Mouse (Mus musculus): ENCODE results near the gene Masp2. TPM values are rescaled to one million over a fixed set of nuclear protein-coding genes. Genes with fewer than 3 reads are reported as not detected.

Gene Masp2
- polyA plus RNA-seq, 1 experiment: not detected

DNA sequence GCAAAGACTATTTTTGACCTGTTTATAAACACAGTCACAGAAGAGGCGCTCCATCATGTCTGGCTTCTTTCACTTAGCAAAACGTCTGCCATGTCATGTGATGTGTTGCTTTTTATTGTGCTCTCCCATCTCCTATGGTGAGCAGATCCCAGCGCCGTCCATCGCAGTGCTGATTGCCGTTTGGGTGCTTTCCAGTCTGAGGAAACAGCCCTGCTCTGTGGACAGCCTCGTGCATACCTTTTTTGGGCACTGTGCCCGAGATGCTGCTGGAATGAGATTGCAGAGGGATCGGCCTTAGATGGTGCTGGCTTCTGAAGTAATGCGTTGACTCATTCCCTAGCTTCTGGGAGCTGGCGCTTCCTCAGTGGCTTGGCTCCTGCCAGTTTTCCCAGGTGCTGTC is 44.3 kb downstream of the Masp2 start:
- no peak for TF ChIP-seq CTCF (IDR thresholded peaks at IDR 0.05; ENCODE audit: low read depth, low read length)
- TF ChIP-seq POLR2A (IDR thresholded peaks at IDR 0.05; ENCODE audit: borderline replicate concordance, low read depth, low read length): no peak
- no peak overlapping the region for H3K27ac ChIP-seq (ENCODE audit: insufficient read depth, low read depth, low read length)
- peaks cover 4% of the 10 kb centered on the region; the same call in 1 of the 2 replicates for H3K4me1 ChIP-seq (ENCODE audit: control insufficient read depth, insufficient read depth, low read length)
- peak overlapping the region; percentile 25; the same call in 1 of the 2 replicates for H3K4me3 ChIP-seq (ENCODE audit: insufficient read depth, low read length)

- H3K4me3 ChIP-seq (ENCODE audit: insufficient read depth, low read length): no peak overlapping the region
- H3K4me1 ChIP-seq (ENCODE audit: control insufficient read depth, insufficient read depth, low read length): peaks cover 4% of the 10 kb centered on the region; the same call in 1 of the 2 replicates
- no peak for TF ChIP-seq POLR2A (IDR thresholded peaks at IDR 0.05; ENCODE audit: borderline replicate concordance, low read depth, low read length)
- no peak for TF ChIP-seq CTCF (IDR thresholded peaks at IDR 0.05; ENCODE audit: low read depth, low read length)
Observed at GRCm38 (mm10) chr4:148649309-148649708, 47.0 kb downstream of the Masp2 start.

DNA sequence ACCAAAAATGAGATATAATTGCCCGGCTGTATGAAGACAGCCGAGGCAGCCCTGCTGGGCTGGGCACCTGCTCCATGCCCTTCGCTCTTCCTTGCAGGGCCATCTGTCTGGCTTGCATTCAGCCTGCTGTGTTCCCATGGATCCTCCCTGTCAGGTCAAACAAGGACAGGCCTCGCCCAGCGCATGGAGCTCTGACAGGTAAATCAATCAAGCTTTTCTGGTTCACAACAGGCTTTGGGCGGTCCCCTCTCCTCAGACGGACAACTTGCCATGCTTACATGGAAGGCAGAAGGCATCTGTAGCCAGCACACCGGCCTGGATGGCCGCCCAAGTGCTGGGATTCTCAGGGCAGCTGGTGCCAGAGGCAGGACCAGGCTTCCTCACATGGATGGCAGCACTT is 48.7 kb downstream of the Masp2 start:
- peaks cover 18% of the 10 kb centered on the region for H3K4me1 ChIP-seq (ENCODE audit: control insufficient read depth, insufficient read depth, low read length)
- no peak overlapping the region for H3K4me3 ChIP-seq (ENCODE audit: insufficient read depth, low read length)
- no peak overlapping the region for H3K27ac ChIP-seq (ENCODE audit: insufficient read depth, low read depth, low read length)
- TF ChIP-seq CTCF (IDR thresholded peaks at IDR 0.05; ENCODE audit: low read depth, low read length) (no peak), POLR2A (IDR thresholded peaks at IDR 0.05; ENCODE audit: borderline replicate concordance, low read depth, low read length) (no peak)

More at GRCm38 (mm10) chr4:148649309-148649708, 47.0 kb downstream of the Masp2 start:
- H3K27ac ChIP-seq (ENCODE audit: insufficient read depth, low read depth, low read length): no peak overlapping the region

- no peak for TF ChIP-seq POLR2A (IDR thresholded peaks at IDR 0.05; ENCODE audit: borderline replicate concordance, low read depth, low read length)
- TF ChIP-seq CTCF (IDR thresholded peaks at IDR 0.05; ENCODE audit: low read depth, low read length): peak; percentile 48
- Histone ChIP-seq H3K27ac (ENCODE audit: insufficient read depth, low read depth, low read length) (peak overlapping the region; percentile 45; the same call in 1 of the 2 replicates), H3K4me3 (ENCODE audit: insufficient read depth, low read length) (no peak overlapping the region), H3K4me1 (ENCODE audit: control insufficient read depth, insufficient read depth, low read length) (peaks cover 31% of the 10 kb centered on the region)
Observed at GRCm38 (mm10) chr4:148654701-148655398, 52.5 kb downstream of the Masp2 start.

- no peak for TF ChIP-seq CTCF (IDR thresholded peaks at IDR 0.05; ENCODE audit: low read depth, low read length)
- no peak for TF ChIP-seq POLR2A (IDR thresholded peaks at IDR 0.05; ENCODE audit: borderline replicate concordance, low read depth, low read length)
- no peak overlapping the region for H3K27ac ChIP-seq (ENCODE audit: insufficient read depth, low read depth, low read length)
- peaks cover 31% of the 10 kb centered on the region for H3K4me1 ChIP-seq (ENCODE audit: control insufficient read depth, insufficient read depth, low read length)
- no peak overlapping the region for H3K4me3 ChIP-seq (ENCODE audit: insufficient read depth, low read length)
Observed at GRCm38 (mm10) chr4:148656691-148657258, 54.4 kb downstream of the Masp2 start.

DNA sequence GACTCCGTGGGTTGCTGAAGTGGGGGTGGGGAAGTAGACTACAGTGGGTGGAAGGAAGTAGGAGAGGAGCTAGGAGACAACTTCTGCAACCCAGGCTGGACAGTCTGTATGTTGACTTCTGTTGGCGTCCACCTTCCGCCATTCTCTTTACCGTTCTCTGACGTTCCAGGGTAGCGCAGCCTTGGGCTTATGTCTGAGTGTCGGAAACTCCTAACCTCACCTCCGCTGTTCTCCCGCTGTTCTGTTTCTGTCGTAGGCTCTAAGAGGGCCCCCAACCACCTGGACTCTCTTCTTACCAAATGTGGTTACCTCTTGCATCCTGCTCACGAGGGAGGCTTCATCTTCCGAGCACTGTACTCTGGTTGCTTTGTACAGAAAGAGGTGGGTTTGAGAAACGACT is 55.4 kb downstream of the Masp2 start:
- TF ChIP-seq POLR2A (IDR thresholded peaks at IDR 0.05; ENCODE audit: borderline replicate concordance, low read depth, low read length) (no peak), CTCF (IDR thresholded peaks at IDR 0.05; ENCODE audit: low read depth, low read length) (no peak)
- H3K4me1 ChIP-seq (ENCODE audit: control insufficient read depth, insufficient read depth, low read length): peaks cover 37% of the 10 kb centered on the region
- no peak overlapping the region for H3K4me3 ChIP-seq (ENCODE audit: insufficient read depth, low read length)
- H3K27ac ChIP-seq (ENCODE audit: insufficient read depth, low read depth, low read length): no peak overlapping the region

GRCm38 (mm10) chr4:148660174-148660573 is 57.8 kb downstream of the Masp2 start:
- peaks cover 31% of the 10 kb centered on the region for H3K4me1 ChIP-seq (ENCODE audit: control insufficient read depth, insufficient read depth, low read length)
- H3K27ac ChIP-seq (ENCODE audit: insufficient read depth, low read depth, low read length): no peak overlapping the region
- no peak overlapping the region for H3K4me3 ChIP-seq (ENCODE audit: insufficient read depth, low read length)
- no peak for TF ChIP-seq CTCF (IDR thresholded peaks at IDR 0.05; ENCODE audit: low read depth, low read length)
- TF ChIP-seq POLR2A (IDR thresholded peaks at IDR 0.05; ENCODE audit: borderline replicate concordance, low read depth, low read length): no peak

- H3K27ac ChIP-seq (ENCODE audit: insufficient read depth, low read depth, low read length): no peak overlapping the region
- H3K4me3 ChIP-seq (ENCODE audit: insufficient read depth, low read length): no peak overlapping the region
- TF ChIP-seq POLR2A (IDR thresholded peaks at IDR 0.05; ENCODE audit: borderline replicate concordance, low read depth, low read length) (no peak), CTCF (IDR thresholded peaks at IDR 0.05; ENCODE audit: low read depth, low read length) (peak; percentile 44; the same call in 1 of the 2 replicates)
- H3K4me1 ChIP-seq (ENCODE audit: control insufficient read depth, insufficient read depth, low read length): peaks cover 28% of the 10 kb centered on the region
Observed at GRCm38 (mm10) chr4:148662168-148662965, 60.0 kb downstream of the Masp2 start.

DNA sequence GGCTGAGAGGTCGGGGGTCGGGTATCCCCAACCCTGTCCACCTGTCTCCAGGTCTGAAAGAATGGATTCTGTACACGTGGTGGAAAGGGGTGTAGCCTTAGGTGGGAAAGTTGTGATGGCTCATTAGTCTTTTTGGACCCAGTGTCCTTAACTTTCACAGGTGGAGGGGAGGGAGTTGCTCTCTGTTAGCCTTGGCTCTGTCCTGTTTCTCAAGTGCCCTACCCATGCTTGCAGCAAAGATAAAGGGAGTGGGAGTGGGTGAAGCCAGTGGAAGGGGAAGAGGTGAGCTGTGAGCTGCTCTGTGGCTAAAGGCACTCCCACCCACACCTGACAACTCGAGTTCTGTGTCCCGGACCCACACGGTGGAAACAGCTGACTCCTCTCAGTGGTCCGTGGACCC is 61.0 kb downstream of the Masp2 start:
- TF ChIP-seq POLR2A (IDR thresholded peaks at IDR 0.05; ENCODE audit: borderline replicate concordance, low read depth, low read length): no peak
- TF ChIP-seq CTCF (IDR thresholded peaks at IDR 0.05; ENCODE audit: low read depth, low read length): no peak

More for the DNA sequence above, 61.0 kb downstream of the Masp2 start:
- no peak overlapping the region for H3K27ac ChIP-seq (ENCODE audit: insufficient read depth, low read depth, low read length)
- no peak overlapping the region for H3K4me3 ChIP-seq (ENCODE audit: insufficient read depth, low read length)
- H3K4me1 ChIP-seq (ENCODE audit: control insufficient read depth, insufficient read depth, low read length): peaks cover 30% of the 10 kb centered on the region

All from bone marrow macrophage, adult 2 months (primary cell).